Mouse (Mus musculus): ENCODE results near the gene Ubr4.

The Ubr4 gene

DNA sequence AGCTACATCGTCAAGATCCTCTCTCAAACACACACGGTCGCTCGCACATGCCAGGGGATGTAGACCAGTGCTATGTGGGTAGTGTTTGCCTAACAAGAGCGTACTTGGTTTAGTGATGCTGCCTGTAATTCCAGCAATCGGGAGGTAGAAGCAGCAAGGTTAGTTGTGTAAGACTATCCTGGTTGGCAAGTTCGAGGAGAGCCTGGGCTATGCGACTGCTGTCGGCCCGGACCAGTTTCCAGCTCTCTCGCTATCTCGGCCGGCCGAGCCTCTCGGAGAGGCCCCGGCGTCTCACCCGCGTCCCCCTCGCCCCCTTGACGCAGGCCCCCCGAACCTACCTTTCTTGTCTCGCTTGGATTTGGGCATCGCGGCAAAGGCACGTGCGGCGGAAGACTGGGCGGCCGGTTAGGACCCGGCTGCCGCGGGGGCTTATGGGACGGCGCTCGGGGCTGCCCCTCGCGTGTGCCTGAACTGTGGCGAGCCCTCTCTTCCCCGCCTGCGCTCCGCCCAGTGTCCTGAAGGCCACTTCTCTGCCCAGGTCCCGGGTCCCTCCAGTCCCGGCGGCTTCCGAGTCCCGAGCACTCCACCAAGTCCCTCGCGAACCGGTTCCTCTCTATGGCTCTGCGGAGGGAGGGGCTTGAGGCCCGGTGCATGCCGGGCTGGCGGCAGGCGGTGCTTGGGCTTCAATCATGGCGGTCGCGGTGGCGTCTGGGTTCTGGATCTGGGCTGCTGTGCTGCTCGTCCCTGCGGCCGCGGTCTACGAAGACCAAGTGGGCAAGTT, at the start of gene Ubr4, which contains the start of the genes Mrto4 and Emc1:
Gene Ubr4, plus strand, starts transcription at position 679 of the 781 bp plus-strand sequence.
Gene Mrto4, minus strand, starts transcription at position 646 of the 781 bp plus-strand sequence.
Gene Emc1, plus strand, starts transcription at position 657 of the 781 bp plus-strand sequence.
- DNase-seq (ENCODE audit: extremely low spot score, low read depth, low spot score): no peak

DNA sequence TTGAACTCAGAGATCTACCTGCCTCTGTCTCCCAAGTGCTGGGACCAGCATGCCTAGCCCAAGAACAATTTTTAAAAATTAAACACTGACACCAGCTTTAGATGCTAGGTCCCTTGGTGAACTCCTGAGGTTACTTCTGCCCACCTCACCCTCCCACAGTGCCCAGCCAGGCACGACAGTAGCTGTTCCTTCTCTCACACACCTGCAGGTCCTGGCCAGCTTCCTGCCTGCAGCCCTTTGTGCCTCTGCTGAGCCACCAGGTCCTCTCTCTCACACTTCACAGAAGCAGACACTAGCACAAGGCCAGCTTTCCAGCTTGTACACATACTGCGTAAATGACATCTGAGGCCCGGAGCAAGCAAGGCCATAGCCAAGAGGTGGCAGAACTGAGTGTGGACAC, 46.9 kb upstream of the Ubr4 start:
- DNase-seq (ENCODE audit: extremely low spot score, low read depth, low spot score): no peak

DNA sequence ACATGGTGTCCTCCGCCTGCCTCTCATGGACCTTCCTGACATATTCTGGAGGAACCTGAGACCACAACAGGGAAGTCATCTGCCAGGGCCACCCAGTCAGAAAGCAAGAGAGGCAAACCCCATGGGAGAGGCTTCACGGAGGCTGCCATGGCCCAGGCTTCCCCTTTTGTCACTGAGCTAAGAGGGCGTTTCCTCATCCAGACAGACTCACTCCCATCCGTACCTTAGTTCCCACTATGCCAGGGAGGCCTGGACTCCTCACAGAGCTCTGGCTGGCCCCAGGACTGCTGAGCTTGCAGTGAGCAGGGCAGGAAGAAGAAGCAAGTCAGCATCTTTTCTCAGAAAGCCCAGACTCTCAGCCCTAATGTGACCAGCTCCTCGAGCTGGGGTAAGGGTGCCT, 44.5 kb upstream of the Ubr4 start:
- DNase-seq (ENCODE audit: extremely low spot score, low read depth, low spot score): no peak

DNA sequence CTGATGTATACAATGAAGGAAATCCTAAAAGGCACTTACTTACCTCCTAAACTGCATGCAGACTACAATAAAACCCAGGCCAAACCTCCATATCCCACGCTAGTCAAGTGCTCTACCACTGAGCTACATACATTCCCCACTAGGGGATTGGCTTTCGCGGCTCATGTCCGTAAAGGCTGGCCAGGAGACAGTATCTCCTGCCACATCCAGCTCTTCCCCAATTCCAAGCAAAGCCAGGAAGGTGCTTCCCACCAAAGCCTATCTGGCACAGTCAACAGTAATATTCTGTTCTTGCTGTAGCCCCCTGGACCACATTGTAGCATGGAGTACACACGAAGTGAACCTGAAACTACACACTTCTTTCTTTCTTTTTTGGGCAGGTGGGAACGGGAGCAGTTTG, 42.8 kb upstream of the Ubr4 start:
- no peak for DNase-seq (ENCODE audit: extremely low spot score, low read depth, low spot score)

DNA sequence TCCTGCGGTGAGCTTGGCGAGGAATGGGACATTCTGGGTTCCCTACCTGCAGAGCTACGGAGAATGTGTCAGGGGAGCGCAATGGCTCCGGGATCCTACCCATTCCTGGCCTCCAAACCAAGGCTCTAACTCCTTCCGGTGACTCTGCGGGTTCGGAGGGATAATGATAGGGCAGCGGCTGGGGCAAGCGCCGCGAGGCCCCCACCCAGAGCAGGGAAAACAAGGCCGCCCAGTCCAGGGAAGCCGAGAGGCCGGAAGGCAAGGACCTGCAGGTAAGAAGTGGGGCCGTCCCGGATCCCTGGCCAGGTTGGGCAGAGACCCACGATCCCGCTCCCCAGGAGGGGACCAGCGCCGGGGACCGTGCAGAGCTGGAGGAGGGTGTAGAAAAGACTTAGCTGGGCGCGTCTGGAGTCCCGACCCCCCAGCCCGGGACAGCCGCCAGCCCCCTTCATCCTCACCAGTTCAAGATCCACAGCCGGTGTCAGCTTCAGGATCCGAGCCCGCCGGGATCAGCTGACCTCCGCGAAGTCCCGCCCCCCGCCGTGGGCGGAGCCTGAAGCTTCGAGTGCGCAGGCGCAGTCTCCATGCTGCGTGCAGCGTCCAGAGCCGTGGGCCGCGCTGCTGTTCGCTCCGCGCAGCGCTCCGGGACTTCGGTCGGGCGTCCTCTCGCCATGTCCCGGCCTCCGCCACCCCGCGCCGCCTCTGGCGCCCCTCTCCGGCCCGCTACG, 42.1 kb upstream of the Ubr4 start, which contains the start of the genes Pqlc2 and Akr7a5:
Gene Pqlc2, minus strand, starts transcription at position 538 of the 728 bp plus-strand sequence.
Gene Akr7a5, plus strand, starts transcription at position 574 of the 728 bp plus-strand sequence.
- peak; percentile 77 for DNase-seq (ENCODE audit: extremely low spot score, low read depth, low spot score)

DNA sequence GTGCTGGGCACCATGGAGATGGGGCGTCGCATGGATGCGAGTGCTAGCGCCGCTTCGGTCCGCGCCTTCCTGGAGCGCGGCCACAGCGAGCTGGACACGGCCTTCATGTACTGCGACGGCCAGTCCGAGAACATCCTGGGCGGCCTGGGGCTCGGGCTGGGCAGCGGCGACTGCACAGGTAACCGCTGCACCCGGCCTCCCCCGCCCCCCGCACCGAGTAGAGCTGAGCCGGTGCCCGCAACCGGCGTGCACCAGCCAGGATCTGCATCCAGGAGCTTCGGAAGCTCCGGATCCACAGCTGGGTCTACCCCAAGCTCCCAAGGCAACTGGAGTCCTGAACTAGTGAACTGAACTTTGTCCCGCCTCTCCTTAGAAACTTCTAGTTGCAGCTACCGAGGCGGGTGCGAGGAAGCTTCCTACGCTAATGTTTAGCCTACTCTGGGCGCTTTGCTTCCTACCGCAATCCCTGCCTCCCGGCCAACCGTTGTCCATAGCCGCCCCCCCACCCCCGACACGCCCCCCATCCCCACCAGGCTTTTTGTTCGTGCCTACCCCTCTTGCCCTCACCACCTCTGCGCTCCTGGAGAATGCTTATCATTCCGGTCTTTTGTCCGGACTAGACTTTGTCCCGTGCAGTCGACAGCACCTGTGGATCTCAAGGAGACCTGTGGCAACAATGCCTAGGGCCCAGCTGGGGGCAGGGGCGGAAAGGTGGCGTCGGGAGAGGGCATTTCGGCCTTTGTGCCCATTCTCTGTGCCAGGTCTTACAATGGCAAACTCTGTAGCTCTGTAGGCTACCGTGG, 41.3 kb upstream of the Ubr4 start:
- DNase-seq (ENCODE audit: extremely low spot score, low read depth, low spot score): no peak

DNA sequence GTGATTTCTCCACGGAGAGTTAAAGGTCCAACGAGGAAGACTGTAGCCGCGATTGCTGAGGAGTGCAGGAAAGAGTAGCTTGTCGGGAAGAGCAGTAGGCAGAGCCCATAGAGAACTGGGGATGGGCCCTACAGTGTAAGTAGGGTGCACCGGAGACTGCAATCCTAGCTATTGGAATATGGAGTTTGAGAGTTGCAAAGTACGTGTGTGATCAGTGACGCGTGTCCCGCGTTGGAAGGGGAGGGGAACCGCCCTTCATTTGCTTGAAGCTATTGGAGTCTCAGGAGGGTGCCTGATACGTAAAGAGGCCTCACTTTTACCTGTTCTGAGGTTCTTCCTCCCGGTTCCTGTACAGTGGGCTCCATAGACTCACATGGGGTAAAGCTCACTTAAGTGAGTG, 40.7 kb upstream of the Ubr4 start:
- no peak for DNase-seq (ENCODE audit: extremely low spot score, low read depth, low spot score)

DNA sequence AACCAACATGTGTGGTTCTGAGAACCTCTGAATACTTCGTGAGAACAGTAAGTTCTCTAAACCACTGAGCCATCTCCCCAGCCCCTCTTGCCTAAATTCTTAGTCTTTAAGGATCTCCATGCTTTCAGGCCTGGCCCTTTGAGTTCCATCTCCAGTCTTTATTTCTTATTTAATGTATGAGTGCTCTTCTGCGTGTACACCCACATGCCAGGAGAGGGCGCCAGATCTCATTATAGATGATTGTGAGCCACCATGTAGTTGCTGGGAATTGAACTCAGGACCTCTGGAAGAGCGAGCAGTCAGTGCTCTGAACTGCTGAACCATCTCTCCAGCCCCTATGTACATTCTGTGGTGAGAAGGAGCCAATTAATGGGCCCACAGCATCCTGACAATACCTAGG, 39.8 kb upstream of the Ubr4 start:
- DNase-seq (ENCODE audit: extremely low spot score, low read depth, low spot score): no peak

DNA sequence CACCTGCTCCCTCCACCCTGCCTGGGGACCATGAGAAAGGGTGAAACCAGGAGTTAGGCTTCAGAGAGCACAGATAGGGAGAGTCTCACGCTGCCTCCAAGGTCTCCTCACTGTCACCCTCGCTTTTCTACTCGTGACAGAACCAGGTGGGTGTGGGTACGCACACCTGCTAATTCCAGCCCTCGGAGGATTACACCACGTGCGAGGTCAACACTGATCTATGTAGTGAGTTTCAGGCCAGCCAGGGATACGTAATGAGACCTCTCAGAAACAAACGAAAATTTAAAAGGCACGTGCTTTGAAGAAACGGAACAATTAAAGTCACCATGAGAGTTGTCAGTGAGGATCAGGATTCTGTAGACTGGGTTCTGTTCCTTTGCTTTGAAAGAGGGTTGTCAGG, 34.0 kb upstream of the Ubr4 start:
- no peak for DNase-seq (ENCODE audit: extremely low spot score, low read depth, low spot score)

DNA sequence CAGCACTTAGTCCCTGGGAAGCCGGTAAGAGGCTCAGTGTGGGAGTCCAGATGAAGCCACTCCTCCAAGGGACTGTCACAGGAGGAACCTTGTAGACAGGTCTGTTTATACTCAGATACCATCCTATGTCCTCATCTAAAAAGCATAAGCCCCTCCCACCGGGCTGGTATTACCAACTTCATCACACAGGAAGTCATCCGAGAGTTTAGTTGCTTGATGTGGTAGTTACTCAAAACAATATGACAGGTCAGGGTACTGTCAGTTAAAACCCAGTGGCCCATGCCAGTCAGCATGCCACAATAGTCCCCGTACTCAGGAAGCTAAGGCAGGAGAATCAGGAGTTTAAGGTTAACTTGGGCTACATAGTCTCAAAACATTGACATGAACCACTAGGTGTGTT, 32.7 kb upstream of the Ubr4 start:
- no peak for DNase-seq (ENCODE audit: extremely low spot score, low read depth, low spot score)

DNA sequence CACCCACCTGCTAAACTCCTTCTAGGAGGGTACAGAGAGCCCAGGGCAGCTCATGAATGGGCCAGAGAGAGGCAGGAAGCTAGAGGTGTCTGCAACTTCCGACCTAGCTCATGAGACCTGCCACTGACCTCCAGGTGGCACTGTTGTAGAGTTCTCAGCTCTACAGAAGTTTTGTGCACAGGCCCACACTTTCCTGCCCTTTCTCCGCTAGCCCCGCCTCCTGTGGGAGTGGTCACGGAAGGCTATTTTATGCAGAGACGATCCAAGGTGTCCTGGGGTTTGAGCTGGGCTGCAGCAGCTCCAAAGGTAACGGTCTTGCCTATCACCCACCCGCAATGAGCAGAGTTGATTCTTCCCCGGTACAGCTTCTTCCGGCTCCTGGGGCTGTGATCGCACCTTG, 21.8 kb upstream of the Ubr4 start:
- peak; percentile 66 for DNase-seq (ENCODE audit: extremely low spot score, low read depth, low spot score)

DNA sequence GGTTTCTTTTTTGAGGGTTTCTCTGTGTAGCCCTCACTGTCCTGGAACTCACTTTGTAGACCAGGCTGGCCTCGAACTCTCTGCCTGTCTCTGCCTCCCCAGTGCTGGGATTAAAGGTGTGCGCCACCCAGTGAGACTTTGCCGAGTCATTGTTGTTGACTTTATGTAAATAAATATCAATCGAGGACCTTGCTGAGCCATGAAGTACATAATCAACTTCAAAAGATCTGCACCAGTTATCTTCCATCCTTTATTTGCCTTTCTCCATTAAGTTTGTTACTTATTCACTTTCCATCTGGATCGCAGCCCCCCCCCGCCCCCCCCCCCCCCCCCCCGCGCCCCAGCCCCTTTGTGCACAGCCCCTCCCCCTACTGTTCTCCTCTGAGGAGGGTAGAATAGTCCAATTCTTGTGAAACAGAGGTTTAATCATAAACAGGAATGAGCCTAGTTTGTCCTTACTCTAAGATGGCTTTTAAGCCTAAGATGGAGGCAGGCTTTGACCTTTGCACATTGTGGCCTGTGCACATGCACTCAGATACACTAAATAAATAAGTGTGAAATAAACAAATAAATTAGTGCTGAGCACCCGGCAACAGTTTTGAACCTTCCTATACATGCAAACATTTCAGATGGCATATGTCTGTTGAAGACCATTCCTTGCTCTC, 17.6 kb upstream of the Ubr4 start:
- DNase-seq (ENCODE audit: extremely low spot score, low read depth, low spot score): no peak

DNA sequence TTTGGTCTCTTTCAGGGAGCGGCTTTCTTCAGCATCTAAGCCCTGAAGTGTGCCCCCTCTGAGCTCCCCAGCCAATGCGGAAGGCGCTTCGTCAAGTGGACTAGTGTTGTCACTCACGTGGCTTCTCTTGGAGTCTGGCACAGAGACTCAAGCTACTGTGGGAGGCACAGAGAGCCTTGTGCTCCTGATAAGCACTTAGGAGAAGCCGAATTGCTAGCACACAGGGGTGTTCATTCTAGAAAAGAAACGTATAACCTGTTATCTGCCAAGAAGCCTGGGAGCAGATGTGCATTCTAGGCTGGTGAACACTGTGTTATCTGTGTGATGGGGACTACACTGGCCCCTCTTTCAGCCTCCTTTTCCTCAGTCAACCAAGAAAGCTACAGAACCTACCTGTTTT, 16.9 kb upstream of the Ubr4 start:
- DNase-seq (ENCODE audit: extremely low spot score, low read depth, low spot score): no peak

DNA sequence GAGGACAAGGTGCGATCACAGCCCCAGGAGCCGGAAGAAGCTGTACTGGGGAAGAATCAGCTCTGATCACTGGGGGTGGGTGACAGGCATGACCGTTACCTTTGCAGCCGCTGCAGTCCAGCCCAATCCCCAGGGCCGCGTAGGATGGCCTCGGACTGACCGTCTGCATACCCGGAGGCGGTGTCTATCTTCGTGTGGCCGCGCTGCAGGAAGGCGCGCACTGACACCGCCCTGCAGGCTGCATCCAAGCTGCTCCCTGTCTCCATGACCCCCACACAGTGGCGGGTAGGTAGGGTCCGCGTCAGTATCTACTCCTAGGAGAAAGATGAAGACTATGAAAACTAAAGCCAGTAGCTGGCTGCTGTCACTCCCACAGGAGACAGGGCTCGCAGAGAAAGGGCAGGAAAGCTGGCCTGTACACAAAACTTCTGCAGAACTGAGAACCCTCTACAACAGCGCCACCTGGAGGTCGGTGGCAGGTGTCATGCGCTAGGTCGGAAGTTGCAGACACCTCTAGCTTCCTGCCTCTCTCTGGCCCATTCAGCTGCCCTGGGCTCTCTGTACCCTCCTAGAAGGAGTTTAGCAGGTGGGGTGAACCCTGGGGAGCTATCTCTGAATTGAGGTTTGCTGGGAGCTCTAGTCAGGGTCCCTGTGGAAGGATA, 15.5 kb upstream of the Ubr4 start:
- DNase-seq (ENCODE audit: extremely low spot score, low read depth, low spot score): peak; percentile 69

DNA sequence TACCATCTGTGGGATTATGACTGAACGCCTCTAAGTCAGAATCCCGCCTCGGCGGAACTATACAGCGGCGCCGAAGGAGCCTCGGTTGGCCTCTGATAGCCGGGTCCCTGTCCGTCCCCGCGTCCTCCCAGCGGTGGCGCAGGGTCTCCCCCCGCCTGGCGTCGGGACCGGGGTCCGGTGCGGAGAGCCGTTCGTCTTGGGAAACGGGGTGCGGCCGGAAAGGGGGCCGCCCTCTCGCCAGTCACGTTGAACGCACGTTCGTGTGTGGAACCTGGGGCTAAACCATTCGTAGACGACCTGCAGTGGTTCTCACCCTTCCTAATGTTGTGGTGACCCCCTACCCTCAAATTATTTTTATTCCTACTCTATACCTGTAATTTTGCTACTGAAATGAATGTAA, 14.3 kb upstream of the Ubr4 start:
- DNase-seq (ENCODE audit: extremely low spot score, low read depth, low spot score): no peak

DNA sequence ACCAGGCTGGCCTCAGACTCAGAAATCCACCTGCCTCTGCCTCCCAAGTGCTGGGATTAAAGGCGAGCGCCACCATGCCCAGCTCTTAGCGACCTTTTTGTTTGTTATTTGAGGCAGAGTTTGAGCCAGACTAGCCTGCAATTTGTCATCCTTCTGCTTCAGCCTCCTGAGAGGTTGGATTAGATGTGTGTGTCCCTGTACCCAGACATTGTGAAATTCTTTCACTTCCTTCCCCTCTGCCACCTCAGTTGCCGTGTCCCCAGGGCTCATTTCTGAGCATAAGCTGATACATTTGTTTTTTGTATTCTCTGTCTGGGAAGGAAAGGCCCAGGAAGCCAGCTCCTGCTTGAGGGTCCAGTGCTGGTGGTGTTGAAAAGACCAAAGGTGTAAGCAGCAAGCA, 11.6 kb upstream of the Ubr4 start:
- no peak for DNase-seq (ENCODE audit: extremely low spot score, low read depth, low spot score)

DNA sequence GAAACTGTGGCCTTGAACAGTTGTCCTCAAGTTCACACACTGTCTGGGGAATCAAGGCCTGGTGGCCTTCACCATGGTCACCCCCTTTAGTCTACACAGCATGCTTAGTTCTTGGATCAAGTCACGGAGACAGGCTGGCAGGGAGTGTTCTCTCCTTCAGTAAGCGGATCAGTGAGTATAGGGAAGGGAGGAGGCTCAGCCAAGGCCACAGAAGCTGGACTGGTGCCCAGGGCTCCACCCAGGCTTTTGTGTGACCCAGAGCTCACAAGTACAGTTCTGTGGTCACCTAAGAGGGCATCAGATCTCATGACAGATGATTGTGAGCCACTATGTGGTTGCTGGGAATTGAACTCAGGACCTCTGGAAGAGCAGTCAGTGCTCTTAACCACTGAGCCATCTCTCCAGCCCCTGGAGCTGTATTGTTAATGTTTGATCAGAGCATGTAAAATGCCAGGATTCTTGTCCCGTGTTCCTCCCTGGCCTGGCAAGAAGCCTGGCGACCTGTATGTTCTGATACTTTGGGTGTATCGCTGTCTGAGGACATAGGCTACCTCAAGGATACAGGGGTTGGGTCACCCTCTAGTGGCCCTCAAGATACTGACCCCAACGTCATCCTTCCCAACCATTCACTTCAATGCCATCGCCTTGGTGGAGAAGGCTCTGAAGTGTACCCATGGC, 10.7 kb upstream of the Ubr4 start:
- DNase-seq (ENCODE audit: extremely low spot score, low read depth, low spot score): no peak

DNA sequence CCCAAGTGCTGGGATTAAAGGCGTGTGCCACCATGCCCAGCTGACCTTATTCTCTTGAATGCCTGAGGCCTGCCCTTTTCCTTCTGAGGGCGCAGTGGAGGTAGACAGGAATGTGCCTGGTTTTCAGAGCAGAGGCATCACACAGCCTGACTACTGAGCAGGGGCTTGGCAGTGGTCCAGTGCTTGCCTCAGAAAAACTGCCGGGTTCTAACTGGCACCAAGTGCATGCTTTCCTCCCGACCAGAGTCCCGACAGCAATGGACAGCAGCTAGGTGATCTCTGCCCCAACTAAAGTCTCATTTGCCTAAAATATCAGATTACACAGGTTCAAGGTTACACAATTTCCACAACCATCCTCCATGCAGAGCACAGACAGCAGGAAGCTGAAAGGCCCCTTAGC, 8.7 kb upstream of the Ubr4 start:
- no peak for DNase-seq (ENCODE audit: extremely low spot score, low read depth, low spot score)

DNA sequence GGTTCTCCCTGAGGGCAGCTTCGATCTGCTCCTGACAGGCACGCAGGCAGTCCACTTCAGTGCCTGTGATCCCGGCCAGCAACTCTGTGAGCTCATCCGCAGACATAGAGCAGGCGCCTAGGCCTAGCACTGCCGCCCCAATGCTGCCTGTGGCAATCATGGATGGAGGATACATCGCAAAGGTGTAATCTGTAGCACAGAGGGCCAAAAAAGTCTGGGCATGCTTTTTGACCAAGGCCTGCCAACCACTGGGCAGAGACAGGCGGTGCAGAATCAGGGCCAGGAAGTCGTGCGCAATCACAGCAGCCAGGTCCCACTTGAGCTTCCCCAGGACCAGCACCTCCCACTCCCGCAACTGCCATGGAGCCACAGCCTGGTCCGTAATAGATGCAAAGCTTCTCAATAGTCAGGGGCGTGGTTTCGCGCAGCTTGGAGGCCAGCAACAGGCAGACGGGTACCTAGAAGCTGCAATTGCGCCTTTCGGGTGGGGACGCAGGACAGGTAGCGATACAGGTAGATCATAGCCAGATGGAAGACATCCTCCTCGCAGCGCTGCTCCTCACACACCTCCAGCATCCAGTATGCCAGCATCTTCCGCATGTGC, 6.9 kb upstream of the Ubr4 start:
- no peak for DNase-seq (ENCODE audit: extremely low spot score, low read depth, low spot score)
